Mouse (Mus musculus) Patski (cell line): ENCODE measurements at regions not wholly inside any gene's neighbourhood (a gene's known extent, or its start where the extent isn't known, plus 50 kb on each side); places are given as distances from the start of the nearest gene placed in this dataset.
A peak's percentile ranks its signal among the peaks of the same experiment; 100 is the strongest.
"Not testable (repeated sequence)": the region's sequence is repeated elsewhere in the genome, so short reads cannot be mapped to it uniquely, and the experiment has no call there.

Experiments used
- ATAC-seq: fragments of 100-300 bp; one replicate; pipeline ENCODE4 v1.8.0; 2021
- CTCF ChIA-PET: fragments of 350-600 bp; sonication (Branson Sonifier 250); formaldehyde crosslinking; loops from one replicate; lab custom pipeline; 2022; ENCODE audit warnings: inconsistent platforms; lab: Charles Lee
- POLR2A ChIA-PET: fragments of 350-600 bp; sonication (Branson Sonifier 250); formaldehyde crosslinking; loops from one replicate; lab custom pipeline; 2022; ENCODE audit warnings: antibody characterized with exemption, inconsistent platforms; lab: Charles Lee
- DNase-seq: peaks from one replicate; pipeline ENCODE4 v3.0.0-alpha.2; 2011; ENCODE audit warnings: low read depth, low spot score
- H3K27me3 ChIP-seq: fragments of 371-371 bp; one replicate; pipeline ENCODE4 v1.5.1; 2021
- CTCF ChIP-seq: fragments of 100-300 bp; IDR thresholded peaks from one replicate; pipeline ENCODE4 v1.5.1; 2021
- in situ Hi-C: fragments of 300-500 bp; cut with MboI; formaldehyde crosslinking; loops from 3 replicates; pipeline ENCODE4 v1.11.1; 2018; ENCODE audit warnings: low pct_unique_long_range_greater_than_20kb, mixed read lengths

GRCm38 (mm10) chr14:13055198-13055597 lies 229.4 kb upstream of the Synpr start:
- ChIA-PET POLR2A (no interaction called here), CTCF (no interaction called here)
- no peak for TF ChIP-seq CTCF
- H3K27me3 ChIP-seq = no peaks in the 10 kb centered on the region
- no peak for ATAC-seq
- no peak for DNase-seq
- in situ Hi-C loops = no loop called here

- DNase-seq, in situ Hi-C loops, ATAC-seq, POLR2A ChIA-PET, CTCF ChIA-PET, H3K27me3 ChIP-seq: not testable (repeated sequence)
Measured at GRCm38 (mm10) chr14:13042536-13042935, 219.7 kb upstream of the Cadps start.

GRCm38 (mm10) chr14:13041741-13042140 lies 218.9 kb upstream of the Cadps start:
- in situ Hi-C loops = no loop called here
- TF ChIP-seq CTCF = no peak
- DNase-seq (no peak), ATAC-seq (no peak)
- no peaks in the 10 kb centered on the region for H3K27me3 ChIP-seq
- ChIA-PET CTCF (no interaction called here), POLR2A (no interaction called here)

- ChIA-PET CTCF (no interaction called here), POLR2A (no interaction called here)
- H3K27me3 ChIP-seq = no peaks in the 10 kb centered on the region
Measured at GRCm38 (mm10) chr14:13040176-13040575, 217.3 kb upstream of the Cadps start.

GRCm38 (mm10) chr14:13037426-13037825 lies 214.5 kb upstream of the Cadps start:
- no peaks in the 10 kb centered on the region for H3K27me3 ChIP-seq
- in situ Hi-C loops = no loop called here
- POLR2A ChIA-PET = no interaction called here
- CTCF ChIA-PET = interaction anchor here (1.4 kb wide), 1 partner anchor 21 kb away, joined by 3 read pairs; no protein-coding TSS in a partner anchor
- no peak for TF ChIP-seq CTCF
- ATAC-seq (no peak), DNase-seq (no peak)

More at GRCm38 (mm10) chr14:13040176-13040575, 217.3 kb upstream of the Cadps start:
- ATAC-seq (no peak), DNase-seq (no peak)
- in situ Hi-C loops = no loop called here
- no peak for TF ChIP-seq CTCF

GRCm38 (mm10) chr14:13029794-13030193 lies 206.9 kb upstream of the Cadps start:
- ChIA-PET CTCF (no interaction called here), POLR2A (interaction anchor here (0.8 kb wide), 1 partner anchor 44 kb away, joined by 3 read pairs; no protein-coding TSS in a partner anchor)
- in situ Hi-C loops = no loop called here
- DNase-seq = no peak
- no peaks in the 10 kb centered on the region for H3K27me3 ChIP-seq
- TF ChIP-seq CTCF = no peak
- ATAC-seq = no peak

- DNase-seq = no peak
- in situ Hi-C loops = no loop called here
Measured at GRCm38 (mm10) chr14:13022744-13023143, 199.9 kb upstream of the Cadps start.

GRCm38 (mm10) chr14:13011099-13011498 lies 188.2 kb upstream of the Cadps start:
- no peaks in the 10 kb centered on the region for H3K27me3 ChIP-seq
- CTCF ChIA-PET = no interaction called here
- in situ Hi-C loops = no loop called here
- DNase-seq = no peak
- TF ChIP-seq CTCF = no peak
- no peak for ATAC-seq
- POLR2A ChIA-PET = no interaction called here

More at GRCm38 (mm10) chr14:13022744-13023143, 199.9 kb upstream of the Cadps start:
- peak; percentile 98 for ATAC-seq
- no peak for TF ChIP-seq CTCF
- POLR2A ChIA-PET = no interaction called here
- CTCF ChIA-PET = interaction anchor here (1.1 kb wide), 1 partner anchor 36 kb away, joined by 3 read pairs; no protein-coding TSS in a partner anchor
- no peaks in the 10 kb centered on the region for H3K27me3 ChIP-seq

GRCm38 (mm10) chr14:13000997-13001699 lies 178.3 kb upstream of the Cadps start:
- ChIA-PET POLR2A (no interaction called here), CTCF (interaction anchor here (1.2 kb wide), 1 partner anchor 374 kb away, joined by 3 read pairs; no protein-coding TSS in a partner anchor)
- DNase-seq = peak; percentile 43
- in situ Hi-C loops = no loop called here
- peak; percentile 95 for ATAC-seq
- no peak for TF ChIP-seq CTCF
- H3K27me3 ChIP-seq = no peaks in the 10 kb centered on the region

GRCm38 (mm10) chr14:12979416-12979815 lies 156.5 kb upstream of the Cadps start:
- no peaks in the 10 kb centered on the region for H3K27me3 ChIP-seq
- in situ Hi-C loops = no loop called here
- ATAC-seq (no peak), DNase-seq (no peak)
- ChIA-PET CTCF (no interaction called here), POLR2A (interaction anchor here (0.6 kb wide), 1 partner anchor 1528 kb away, joined by 3 read pairs; no protein-coding TSS in a partner anchor)
- no peak for TF ChIP-seq CTCF

- ATAC-seq (no peak), DNase-seq (no peak)
- H3K27me3 ChIP-seq = no peaks in the 10 kb centered on the region
- no peak for TF ChIP-seq CTCF
- ChIA-PET POLR2A (no interaction called here), CTCF (interaction anchor here (1.5 kb wide), 1 partner anchor 9 kb away, joined by 3 read pairs; no protein-coding TSS in a partner anchor)
- in situ Hi-C loops = no loop called here
Measured at GRCm38 (mm10) chr14:12966441-12966840, 143.6 kb upstream of the Cadps start.

GRCm38 (mm10) chr14:12957896-12958295 lies 135.0 kb upstream of the Cadps start:
- DNase-seq, in situ Hi-C loops, H3K27me3 ChIP-seq, ATAC-seq, POLR2A ChIA-PET: not testable (repeated sequence)
- CTCF ChIA-PET = interaction anchor here (0.6 kb wide), 1 partner anchor 1936 kb away, joined by 3 read pairs; no protein-coding TSS in a partner anchor
